Comparison of ENCODE assay signal across 11 mouse cellular contexts in genomic region chrX:57431610-57432009, GRCm38 (mm10). TPM values are rescaled to one million over a fixed set of nuclear protein-coding genes. Genes with fewer than 3 reads are reported as not detected.
DNase-seq lines count a peak whose midpoint lies in the region; ATAC-seq lines count a peak whose summit lies in the region.
"Had no signal": no experiment of that assay in that cellular context is flagged by ENCODE, and none has a peak within 500 bp of the region (broad histone marks: within the 10 kb centered on the region; RNA-seq: fewer than 3 reads in every experiment).

No protein-coding gene starts in this region.

- no peaks in the 10 kb centered on the region for H3K9me3 ChIP-seq in embryonic facial prominence, embryonic 14.5 days (ENCODE audit: control insufficient read depth, low read length)
- H3K9me3 ChIP-seq: lung, embryonic 15.5 days had no signal

- peak; percentile 11 for DNase-seq in cerebellum, adult 9-10 months
- no peak for DNase-seq in cerebellum, postnatal 4 days (ENCODE audit: low spot score in 2 of 2)
- peak; percentile 0 for DNase-seq in kidney, postnatal 14 days
- no peak for DNase-seq in kidney, adult 8-10 months
- DNase-seq in CD4-positive helper T cell, adult 2 months (ENCODE audit: low read depth, low spot score), result peak; percentile 7
- DNase-seq in embryonic facial prominence, embryonic 14.5 days (ENCODE audit: low spot score), result peak; percentile 4
- no peak for DNase-seq in frontal cortex, postnatal 25 days (ENCODE audit: low spot score in 2 of 2)
- DNase-seq in B cell, adult 2 months, result no peak
- DNase-seq: cerebellum, postnatal 25 days; kidney, adult 18-20 months had no signal

- no peaks in the 10 kb centered on the region for H3K4me1 ChIP-seq in embryonic facial prominence, embryonic 14.5 days (ENCODE audit: control insufficient read depth, insufficient read depth, low read length)
- H3K4me1 ChIP-seq: lung, embryonic 15.5 days had no signal

- H3K36me3 ChIP-seq in embryonic facial prominence, embryonic 14.5 days (ENCODE audit: control insufficient read depth, insufficient read depth, low read length), result no peaks in the 10 kb centered on the region
- H3K36me3 ChIP-seq: lung, embryonic 15.5 days had no signal

- no peak overlapping the region for H3K4me2 ChIP-seq in embryonic facial prominence, embryonic 14.5 days (ENCODE audit: low read depth, low read length)
- H3K4me2 ChIP-seq: lung, embryonic 15.5 days had no signal

- WGBS in embryonic facial prominence, embryonic 14.5 days, result 6% methylated on average over 2 of the region's 2 CpGs

- H3K27ac ChIP-seq in embryonic facial prominence, embryonic 14.5 days (replicated peaks; ENCODE audit: low read depth, low read length), result no peak overlapping the region
- H3K27ac ChIP-seq: lung, embryonic 15.5 days had no signal

- no peaks in the 10 kb centered on the region for H3K27me3 ChIP-seq in embryonic facial prominence, embryonic 14.5 days (replicated peaks; ENCODE audit: control insufficient read depth, insufficient read depth, low read length)
- H3K27me3 ChIP-seq: lung, embryonic 15.5 days had no signal

- no peak for ATAC-seq in embryonic facial prominence, embryonic 14.5 days (ENCODE audit: low read depth)

- no peak overlapping the region for H3K4me3 ChIP-seq in embryonic facial prominence, embryonic 14.5 days (ENCODE audit: low read depth, low read length)
- H3K4me3 ChIP-seq: lung, embryonic 15.5 days had no signal

- no peak overlapping the region for H3K9ac ChIP-seq in embryonic facial prominence, embryonic 14.5 days (ENCODE audit: low read depth, low read length)
- H3K9ac ChIP-seq: lung, embryonic 15.5 days had no signal

RNA-seq across cellular contexts. Expression of gene Gm364, which starts 22.7 kb away (rescaled TPM):
- not detected in 2 replicates for polyA plus RNA-seq in embryonic facial prominence, embryonic 14.5 days (2014; fragmentation: Nextera tagmentation; extraction: Ambion mirVana)
- polyA plus RNA-seq: lung, embryonic 15.5 days had no signal

RNA-seq across cellular contexts. Expression of gene Rbmx, which starts 38.8 kb away (rescaled TPM):
- polyA plus RNA-seq in embryonic facial prominence, embryonic 14.5 days (2014; fragmentation: Nextera tagmentation; extraction: Ambion mirVana), result 101 and 122 TPM in 2 replicates

Comparison
In these comparisons a context has a peak if more than half of its experiments do, and no peak if none do; other contexts are left out.
1. DNase-seq: peak in cerebellum, adult 9-10 months (single experiment), kidney, postnatal 14 days (single experiment), CD4-positive helper T cell, adult 2 months (single experiment) and embryonic facial prominence, embryonic 14.5 days (single experiment); none in cerebellum, postnatal 4 days (0 of 2), kidney, adult 8-10 months (0 of 2), frontal cortex, postnatal 25 days (0 of 2) and B cell, adult 2 months (0 of 2).